Mouse (Mus musculus): Measurements from ENCODE around the gene Abca9. TPM values are rescaled to one million over a fixed set of nuclear protein-coding genes. Genes with fewer than 3 reads are reported as not detected.

Gene Abca9
- total RNA-seq (2023): 0.20 to 0.30 TPM (median 0.25 TPM) in 4 replicates

DNA sequence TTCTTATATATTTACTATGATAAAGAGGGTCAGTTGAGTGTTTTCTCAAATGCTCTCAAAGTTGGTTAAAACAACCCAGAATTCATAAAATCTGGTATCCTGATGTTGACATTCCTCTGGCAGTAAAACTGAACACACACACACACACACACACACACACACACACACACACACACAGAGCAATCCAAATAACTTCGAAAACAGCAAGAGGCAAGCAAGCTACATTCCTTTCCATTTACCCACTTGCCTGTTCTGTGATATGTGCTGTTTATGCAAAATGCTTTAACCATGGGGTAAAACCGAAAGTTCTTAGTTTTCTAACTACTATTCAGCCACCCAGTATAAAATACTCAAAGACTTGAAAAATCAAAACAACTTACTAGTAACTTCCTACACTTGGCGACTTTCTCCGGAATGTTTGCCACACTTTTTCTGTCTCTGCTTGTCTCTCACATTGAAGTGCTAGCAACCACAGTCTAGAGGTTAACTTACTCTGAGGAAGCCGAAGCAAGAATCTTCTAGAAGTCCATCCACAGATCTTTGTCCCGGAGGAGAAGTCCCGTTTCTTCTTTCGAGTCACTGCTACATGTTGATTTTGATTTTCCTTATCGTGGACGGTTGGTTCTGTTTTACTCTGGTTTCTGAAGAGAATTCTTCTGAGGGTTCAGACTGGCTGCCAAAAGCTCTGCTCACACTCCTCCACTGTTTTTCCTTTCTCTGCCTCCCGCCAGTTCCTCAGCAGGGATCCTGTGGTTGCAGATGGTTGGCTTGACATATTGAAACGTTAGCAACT is at the start of gene Abca9:
Abca9 (minus strand) TSS at position 738 of the 793 bp plus-strand sequence.

DNA sequence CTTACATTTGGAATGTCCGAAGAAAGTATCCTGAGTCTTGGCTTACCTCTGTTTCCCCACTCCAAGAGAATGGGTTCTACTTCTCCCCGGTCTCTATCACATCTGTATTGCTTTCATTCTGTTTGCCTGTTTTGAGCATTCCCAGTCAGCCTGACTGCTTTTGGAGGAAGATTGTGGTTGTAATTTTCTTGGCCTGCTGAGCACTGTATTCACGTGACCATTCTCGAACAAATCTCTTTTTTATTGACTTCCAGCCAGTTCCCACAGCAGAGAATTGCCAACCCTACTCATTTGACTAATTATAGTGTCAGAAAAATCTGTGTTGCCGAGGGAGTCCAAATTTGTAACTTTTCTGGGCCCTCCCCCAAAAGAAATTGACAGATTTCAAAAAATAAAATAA is 72.1 kb downstream of the Abca9 start, which contains the start of gene Abca8a:
Abca8a (minus strand) TSS at position 121 of the 400 bp plus-strand sequence.

Other genes with a start within 250 kb of the Abca9 start
- gene Abca8b, start 172.4 kb downstream of the Abca9 start, total RNA-seq (2023): 0.16 to 0.40 TPM (median 0.32 TPM) in 4 replicates
- 0.97 TPM in 1 of 4 replicates, not detected in the others for gene Abca8a, start 72.2 kb downstream of the Abca9 start, total RNA-seq (2023)
- 0.38 to 0.69 TPM (median 0.42 TPM) in 4 replicates for gene Abca6, start 83.6 kb upstream of the Abca9 start, total RNA-seq (2023)
- 5.5 to 8.0 TPM (median 7.2 TPM) in 4 replicates for gene Abca5, start 169.5 kb upstream of the Abca9 start, total RNA-seq (2023)
- 15.1 to 18.4 TPM (median 16.8 TPM) in 4 replicates for gene Map2k6, start 230.9 kb upstream of the Abca9 start, total RNA-seq (2023)